Mouse (Mus musculus) lung, postnatal 10 days (tissue): ENCODE data around the gene Prr3.
"Not testable (repeated sequence)": the region's sequence is repeated elsewhere in the genome, so short reads cannot be mapped to it uniquely, and the experiment has no call there.

ENCODE experiments used
- DNase-seq: peaks from one replicate; pipeline ENCODE4 v3.0.0; 2021

Prr3 gene

DNA sequence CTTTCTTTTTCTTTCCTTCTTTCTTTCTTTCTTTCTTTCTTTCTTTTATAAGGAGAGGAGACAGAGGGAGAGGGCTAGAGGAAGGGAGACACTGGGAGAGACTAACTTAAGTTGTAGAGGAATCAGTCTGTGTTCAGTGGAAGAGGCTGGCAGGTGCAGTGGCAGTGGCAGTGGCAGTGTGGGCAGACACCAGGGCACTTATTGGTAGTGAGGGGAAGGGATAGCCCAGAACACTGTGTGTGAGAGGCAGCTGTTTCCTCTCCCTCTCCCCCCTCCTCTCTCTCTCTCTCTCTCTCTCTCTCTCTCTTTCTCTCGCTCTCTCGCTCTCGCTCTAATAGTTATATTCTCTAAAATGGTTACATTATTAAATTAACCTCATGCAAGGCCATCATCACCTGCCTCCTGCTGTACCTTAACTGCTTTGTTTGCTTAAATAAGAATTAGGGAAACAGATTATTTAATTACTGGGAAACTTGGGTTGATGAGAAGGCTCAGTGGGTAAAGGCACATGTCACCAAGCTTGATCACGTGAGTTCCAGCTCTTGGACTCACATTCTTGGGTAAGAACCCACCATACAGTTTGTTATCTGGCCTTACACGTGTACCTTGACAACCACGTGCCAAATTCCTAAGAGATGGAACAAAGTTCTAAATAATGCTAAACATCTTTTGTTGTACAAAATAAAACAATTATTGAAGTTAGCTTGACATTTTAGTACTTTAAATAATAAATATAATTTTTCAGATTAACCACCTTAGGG is 18.7 kb upstream of the Prr3 start:
- DNase-seq, result no peak

DNA sequence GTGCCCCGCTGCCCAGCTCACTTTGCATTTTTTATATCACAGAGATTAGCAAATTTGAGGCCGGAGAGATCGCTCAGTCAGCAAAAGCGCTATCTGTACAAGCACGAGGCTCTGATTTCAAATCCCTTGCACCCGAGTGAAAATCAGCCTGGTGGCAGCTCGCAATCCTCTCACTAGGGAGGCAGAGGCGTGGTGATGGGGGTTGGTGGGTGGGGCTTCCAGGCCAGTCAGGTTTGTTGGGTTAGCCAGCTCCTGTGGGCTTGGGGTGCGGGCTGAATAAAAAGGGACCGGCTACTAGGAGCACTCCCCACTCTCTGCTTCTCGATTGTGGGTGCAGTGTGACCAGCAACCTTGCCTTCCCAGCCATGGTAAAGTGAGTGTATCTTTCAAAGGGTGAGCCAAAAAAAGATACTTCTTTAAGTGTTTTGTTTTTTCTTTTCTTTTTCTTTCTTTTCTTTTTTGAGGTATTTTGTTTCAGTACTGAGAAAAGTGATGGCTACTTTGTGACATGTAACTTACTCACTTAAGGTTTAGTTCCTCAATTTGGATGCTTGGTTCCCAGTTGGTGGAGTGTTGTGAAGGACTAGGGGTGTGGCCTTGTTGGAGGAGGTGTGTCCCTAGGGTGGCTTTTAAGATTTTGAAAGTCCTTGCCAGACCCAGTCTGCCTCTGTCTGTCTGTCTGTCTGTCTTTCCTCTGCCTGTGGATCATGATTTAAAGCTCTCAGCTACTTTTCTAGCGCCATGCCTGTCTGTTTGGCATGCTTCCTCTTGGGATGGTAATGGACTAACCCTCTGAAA is 17.9 kb upstream of the Prr3 start:
- peak; percentile 40 for DNase-seq

DNA sequence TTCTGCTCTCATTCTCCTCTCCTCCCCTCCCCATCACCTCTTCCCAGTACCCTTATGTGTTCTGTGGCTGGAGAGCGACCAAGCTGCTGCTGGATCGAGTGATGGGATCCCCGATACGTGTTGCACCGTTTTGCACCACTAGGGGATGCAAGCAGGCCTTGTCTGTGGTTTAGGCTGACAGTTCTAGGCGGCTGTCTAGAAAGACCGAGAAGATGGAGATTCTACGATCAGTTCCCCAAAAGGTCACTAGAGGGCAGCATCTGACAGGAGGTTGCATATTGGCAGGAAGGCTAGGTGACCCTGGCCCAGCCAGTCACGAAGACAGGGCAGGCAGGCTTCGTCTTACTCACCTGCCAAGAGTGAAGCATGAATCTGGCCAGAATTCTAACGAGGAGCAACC is 16.9 kb upstream of the Prr3 start:
- peak; percentile 98 for DNase-seq

DNA sequence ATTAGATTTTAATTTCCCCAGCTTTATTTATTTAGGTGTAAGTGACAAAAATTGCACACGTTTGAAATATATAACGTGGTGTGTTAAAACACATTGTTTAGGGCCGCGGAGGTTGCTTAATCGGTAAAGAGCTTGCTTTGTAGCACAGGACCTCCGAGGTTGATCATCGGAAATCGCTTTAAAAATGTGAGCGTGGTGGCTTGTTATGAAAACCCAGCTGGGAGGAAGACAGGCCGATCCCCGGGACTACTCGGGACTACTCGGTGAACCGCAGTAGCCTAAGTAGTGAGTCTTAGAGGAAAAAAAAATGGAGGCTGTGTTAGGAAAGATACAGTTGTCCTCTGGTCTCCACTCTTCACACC is 14.8 kb upstream of the Prr3 start:
- DNase-seq, result no peak

DNA sequence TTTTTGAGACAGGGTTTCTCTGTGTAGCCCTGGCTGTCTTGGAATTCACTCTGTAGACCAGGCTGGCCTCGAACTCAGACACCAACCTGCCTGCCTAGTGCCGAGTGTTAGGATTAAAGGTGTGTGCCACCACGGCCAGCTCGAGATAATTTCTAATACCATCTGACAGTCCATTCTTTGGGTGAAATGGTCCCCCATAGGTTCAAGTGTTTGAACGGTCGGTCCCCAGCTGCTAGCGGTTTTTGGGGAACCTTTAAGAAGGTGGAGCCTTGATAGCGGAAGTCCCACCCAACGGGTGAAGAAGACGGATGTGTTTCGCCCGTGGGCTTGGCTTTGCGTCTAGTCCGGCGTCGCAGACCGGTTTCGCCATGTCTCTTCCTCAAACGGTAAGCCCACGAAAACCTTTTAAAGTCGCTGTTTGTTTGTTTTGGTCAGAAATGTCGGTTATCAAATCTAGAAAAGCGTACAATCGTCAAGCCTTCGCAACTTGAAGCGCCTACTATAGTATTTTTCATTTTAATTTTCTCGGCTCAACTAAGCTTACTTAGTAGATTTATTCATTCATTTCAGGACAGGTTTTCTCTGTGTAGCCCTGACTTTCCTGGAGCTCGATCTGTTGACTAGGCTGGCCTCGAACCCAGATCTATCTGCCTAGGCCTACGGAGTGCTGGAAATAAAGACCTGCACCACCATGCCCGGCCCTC is 14.3 kb upstream of the Prr3 start:
- DNase-seq, result peak; percentile 89

DNA sequence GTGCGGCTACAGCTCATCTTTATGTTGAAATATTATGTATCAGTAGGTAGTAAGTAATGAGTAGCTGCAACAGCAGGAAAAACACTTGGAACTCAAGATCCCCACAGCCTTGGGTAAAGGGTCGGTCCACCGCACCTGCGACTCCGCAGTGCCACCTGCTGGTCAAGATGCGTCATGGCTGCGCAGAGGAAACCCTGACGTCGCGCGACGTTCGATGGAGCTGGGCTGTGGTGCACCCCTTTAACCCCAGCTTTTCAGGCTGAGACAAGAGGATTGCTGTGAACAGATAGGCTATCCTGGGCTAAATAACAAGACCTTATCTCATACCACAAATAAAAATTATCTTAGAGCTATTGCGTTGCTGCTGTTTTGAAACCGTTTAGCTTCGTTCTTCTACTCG is 13.6 kb upstream of the Prr3 start:
- peak; percentile 86 for DNase-seq

DNA sequence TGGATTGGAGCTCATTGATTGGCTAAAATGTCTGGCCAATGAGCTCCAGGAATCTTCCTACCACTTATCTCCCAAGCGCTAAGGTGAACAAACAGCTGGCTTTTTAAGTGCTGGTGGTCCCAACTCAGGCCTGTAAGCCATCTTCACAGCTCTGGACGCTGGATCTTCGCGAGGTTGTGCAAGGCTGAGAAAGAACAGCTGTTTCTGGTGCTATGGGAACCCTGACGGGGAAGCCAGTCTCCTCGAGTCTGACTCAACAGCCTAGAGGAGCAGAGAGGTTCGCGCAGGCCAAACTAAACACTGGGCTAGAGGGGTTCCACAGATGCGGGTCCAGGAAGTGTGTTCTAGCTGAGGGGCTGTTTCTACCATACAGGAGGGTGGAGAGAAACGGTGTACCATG is 11.7 kb upstream of the Prr3 start:
- DNase-seq, result peak; percentile 55

DNA sequence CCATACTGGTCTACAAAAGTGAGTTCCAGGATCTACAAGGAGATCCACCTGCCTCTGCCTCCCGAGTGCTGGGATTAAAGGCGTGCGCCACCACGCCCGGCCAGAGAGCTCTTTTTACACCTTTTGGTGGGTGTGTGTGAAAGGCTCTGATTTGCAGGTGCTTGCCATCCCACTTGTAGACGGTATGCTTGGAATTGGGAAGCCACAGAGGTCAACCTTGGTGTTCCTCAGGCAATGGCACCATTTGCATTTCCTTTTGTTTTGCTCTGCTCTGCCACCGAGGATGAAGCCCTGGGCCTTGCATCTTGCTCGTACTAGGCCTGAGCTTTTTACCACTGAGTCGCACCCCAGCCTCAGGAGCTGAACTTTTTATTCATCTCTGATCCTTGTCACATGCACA is 1.7 kb upstream of the Prr3 start:
- no peak for DNase-seq

DNA sequence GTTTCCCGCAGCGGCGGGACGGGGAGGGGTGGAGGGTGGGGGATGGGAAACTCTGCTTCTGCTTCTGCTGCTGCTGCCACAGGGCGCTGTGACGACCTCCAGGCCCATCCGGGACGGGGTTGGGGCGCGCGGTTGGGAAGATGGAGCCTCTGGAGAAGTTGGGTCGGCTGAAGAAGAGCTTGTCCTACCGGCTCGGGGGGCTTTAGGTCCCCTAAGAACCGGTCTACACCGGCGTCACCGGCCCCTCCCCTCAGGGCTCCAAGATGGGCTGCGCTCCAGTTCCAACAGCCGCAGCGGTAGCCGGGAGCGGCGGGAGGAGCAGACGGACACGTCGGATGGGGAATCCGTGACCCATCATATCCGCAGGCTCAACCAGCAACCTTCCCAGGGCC is 323 bp upstream of the Prr3 start:
- DNase-seq, result peak; percentile 69

DNA sequence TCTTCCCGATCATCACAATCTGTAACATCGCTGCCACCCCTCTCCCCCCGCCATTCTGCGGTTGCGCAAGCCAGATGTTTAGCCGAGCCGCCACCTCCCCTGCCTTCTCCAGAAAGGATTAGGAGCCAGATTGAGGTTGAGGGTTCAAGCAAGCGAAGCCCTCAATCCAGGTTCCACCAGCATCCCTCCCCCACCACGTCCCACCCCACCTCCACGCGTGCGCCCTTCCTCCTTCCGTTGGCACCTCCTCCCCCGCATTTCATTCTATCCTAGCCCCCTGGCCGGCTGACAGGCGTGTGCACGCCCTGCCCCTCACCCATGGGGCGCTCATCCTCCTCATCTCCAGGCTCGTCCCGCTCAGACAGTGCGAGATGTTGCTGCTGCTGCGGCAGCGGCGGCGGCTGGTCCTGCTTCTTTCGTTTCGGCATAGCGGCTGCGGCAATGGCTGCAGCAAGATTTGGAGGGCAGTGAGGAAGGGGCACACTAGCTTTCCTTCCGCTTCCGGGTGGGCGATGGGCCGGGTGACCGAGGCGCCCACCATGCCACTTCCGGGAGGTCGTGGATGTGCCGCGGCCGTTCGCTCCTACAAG is 1.1 kb downstream of the Prr3 start:
- DNase-seq, result peak; percentile 90

DNA sequence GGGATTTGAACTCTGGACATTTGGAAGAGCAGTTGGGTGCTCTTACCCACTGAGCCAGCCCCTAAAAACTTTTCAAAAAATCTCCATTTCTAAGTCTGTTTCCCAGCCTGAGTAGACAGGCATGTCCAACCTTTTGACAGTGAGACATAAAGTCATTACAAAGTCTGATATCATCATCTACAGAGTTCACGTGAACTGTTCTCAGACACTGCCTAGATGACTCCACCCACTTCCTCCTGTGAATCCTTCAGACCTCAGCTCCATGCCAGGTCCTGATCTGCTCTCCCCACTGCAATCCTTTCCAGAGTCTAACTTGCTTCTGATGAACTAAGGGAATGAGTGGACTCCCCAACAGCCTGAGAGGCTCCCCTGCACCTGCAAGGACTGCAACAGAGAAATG is 7.9 kb downstream of the Prr3 start:
- no peak for DNase-seq

DNA sequence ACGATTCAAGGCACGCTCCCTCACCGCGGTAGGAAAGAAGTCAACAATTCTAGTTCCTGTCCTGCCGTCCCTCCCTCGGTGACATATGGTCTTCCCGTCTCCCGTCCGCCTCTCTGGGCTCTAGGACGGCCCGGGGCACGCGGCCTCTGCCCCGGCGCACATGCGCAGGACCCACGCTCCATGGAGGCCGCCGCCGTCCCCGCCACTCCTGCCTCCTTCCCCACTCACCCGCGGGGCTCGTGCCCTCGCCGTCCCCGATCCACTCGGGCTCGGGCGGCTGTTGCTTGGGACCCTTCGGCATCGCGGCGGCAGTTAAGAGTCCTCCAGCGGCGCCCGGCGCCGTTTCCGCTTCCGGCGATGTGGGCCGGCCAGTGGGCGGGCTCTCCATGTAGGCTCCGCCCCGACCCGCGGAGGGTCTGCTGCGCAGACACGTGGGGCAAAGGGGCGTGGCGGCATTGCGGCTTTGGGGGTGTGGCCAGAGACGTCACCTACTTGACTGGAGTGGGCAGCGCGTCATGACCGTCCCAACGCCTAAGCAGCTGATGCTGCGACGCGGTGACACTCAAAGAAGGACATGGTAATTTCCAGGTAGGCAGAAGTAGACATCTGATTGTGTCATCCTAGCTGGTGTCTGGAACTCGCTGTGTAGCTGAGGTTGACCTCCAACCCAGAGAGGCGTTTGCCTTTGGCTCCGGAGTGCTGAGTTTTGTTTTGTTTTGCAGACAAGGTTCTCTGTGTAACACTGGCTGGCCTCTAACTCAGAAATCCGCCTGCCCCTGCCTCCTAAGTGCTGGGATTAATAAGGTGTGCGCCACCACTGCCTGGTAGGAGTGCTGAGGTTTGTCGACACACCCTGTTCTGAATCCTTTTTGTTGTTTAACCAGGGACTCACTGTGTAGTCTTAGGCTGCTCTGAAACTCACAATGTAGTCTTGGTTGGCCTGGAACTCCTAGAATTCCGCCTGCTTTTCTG is 10.3 kb downstream of the Prr3 start, which contains the start of gene Abcf1:
Gene Abcf1, minus strand, starts transcription at position 344 of the 972 bp plus-strand sequence.
- DNase-seq, result peak; percentile 99

DNA sequence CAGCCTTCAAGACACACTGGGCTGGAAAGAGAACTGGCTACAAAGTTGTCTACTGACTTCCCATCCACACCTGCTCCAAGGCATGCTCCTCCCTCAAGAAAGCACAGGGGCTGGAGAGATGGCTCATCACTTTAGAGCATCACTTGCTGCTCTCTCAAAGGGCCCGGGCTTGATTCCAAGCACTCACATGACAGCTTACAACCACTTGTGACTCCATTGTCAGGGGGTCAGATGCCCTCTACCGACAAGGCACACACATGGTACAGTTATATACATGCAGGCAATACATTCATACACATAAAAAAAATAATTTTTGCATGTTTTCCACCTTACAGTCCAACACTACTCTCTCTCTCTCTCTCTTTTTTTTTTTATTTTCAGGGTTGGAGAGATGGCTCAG is 12.4 kb downstream of the Prr3 start:
- no peak for DNase-seq

DNA sequence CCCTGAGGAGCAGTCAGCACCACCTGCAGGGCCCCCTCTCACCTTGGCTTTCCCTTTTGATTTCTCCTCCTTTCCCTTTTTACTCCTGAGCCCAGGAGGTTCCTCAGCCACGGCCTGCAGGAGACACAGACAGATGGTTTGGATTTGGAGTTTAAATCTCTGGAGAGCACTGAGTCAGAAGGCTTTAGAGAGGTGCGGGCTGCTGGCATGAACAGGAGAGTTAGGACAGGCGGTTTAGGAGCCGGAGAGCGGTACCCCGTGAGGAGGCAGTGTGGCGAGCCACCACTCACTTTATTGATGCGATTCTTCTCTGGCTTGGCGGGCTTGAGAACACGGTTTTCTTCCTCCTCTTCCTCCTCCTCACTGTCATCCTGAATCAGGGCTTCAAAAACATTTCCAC is 16.8 kb downstream of the Prr3 start:
- DNase-seq, result no peak

DNA sequence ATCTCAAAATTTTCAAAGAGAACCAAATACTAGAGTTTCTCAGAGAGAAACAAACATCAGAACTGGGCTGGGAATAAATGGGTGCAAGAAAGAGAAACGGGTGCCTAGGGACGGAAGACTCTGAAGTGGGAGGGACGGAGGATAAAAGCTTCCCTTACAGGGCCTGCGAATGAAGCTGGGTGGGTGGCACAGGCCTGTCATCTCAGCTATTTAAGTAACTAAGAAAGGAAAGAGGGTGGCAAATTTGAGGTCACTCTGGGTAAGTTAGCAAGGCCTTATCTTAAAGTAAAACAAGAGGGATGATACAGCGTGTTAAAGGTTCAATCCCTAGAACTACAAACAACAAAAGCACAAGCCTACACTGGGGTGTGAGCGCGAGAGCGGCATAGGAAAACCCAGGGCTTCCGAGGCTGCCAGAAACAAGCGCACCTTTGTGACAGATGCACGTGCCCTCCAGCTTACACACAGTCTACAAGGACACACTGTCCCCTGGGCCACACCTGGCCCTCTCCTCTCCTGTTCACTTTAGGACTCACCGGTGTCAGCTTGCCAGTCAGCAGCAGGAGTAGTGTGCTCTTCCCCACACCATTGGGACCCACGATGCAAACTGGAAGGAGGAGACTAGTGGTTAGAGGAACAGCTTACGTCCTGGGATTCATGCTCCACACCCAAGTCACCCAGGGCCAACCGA is 21.4 kb downstream of the Prr3 start:
- no peak for DNase-seq

DNA sequence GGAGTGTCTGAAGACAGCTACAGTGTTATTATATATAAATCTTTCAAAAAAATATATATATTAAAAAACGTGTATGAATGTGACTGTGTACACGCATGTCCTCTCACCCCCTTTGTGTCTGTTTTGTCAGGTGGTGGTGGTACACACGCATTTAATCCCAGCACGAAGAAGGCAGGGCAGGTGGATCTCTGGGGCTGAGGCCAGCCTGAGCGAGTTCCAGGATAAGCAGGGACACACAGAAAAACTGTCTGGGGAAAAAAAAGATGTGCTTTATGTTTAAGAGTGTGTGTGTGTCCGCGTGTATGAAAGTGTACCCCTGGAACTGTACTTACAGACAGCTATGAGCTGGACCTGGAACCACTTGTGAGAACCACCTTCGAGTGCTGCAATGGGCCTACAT is 25.4 kb downstream of the Prr3 start:
- no peak for DNase-seq

DNA sequence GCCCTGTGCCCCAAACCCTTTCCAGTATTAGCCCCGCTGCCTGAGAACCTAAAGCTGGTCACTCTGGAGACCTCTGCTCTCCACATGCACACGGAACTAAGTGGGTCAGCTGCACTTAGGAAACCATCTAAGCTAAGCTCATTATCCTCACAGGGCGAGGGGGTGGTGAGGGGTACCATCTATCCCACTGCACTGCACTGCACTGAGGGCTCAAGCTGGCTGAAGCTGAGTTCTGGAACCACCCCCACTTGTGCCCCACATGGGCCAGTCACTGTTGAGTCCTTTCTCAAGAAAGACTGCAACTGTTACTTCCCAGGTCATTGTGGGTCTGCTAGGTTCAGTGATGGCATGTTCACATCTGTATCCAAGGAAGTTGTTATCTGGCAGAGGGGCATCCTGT is 27.5 kb downstream of the Prr3 start:
- not testable (repeated sequence) for DNase-seq

DNA sequence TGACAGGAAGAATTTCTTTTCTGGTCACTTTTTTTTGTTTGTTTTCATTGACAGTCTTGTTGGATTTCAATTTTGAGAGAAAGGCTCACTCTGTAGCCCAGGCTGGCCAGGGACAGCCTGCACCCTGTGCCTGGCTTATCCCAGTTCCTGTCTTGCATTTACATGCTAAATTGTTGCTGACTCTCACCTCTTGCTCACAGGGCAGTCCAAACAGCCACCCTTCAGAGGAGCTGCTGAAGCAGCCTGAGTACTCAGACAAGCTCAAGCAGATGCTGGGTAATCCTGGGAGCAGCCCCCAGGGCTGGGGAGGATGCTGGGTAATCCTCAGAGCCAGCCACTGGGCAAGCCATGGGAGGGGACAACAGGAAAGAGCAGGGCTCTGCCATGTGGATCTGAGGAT is 29.1 kb downstream of the Prr3 start:
- not testable (repeated sequence) for DNase-seq

DNA sequence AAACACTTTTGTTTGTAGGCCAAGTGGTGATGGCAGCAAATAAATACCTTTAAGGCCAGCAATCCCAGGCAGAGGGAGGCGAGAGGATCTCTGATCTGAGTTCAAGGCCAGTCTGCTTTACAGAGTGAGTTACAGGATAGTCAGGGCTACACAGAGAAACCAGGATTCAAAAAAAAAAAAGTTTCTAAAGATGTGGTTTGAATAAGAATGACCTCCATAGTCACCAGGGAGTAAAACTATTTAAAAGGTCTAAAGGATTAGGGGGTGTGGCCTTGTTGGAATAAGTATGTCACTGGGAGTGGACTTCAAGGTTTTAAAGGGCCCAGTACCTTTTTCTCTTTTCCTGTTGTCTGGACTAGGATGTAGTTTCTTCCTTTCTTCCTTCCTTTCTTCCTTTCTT is 40.1 kb downstream of the Prr3 start:
- DNase-seq, result no peak

DNA sequence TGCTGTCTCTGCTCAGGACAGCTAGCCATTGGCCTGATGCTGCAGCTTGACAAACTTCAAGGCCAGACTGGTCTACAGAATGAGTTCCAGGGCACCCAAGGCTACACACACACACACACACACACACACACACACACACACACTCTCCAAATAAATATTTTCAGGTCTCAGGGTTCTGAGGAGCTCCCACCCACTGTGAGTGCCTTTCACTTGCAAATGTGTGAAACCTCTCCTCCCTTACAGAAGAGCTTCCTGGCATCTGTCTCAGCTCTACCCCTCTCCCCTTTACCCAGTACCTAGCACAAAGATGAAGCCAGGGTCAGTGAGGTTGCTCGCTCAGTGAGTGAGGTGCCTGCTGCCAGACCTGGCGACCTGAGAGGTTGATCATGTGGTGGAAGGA is 40.9 kb downstream of the Prr3 start:
- no peak for DNase-seq

DNA sequence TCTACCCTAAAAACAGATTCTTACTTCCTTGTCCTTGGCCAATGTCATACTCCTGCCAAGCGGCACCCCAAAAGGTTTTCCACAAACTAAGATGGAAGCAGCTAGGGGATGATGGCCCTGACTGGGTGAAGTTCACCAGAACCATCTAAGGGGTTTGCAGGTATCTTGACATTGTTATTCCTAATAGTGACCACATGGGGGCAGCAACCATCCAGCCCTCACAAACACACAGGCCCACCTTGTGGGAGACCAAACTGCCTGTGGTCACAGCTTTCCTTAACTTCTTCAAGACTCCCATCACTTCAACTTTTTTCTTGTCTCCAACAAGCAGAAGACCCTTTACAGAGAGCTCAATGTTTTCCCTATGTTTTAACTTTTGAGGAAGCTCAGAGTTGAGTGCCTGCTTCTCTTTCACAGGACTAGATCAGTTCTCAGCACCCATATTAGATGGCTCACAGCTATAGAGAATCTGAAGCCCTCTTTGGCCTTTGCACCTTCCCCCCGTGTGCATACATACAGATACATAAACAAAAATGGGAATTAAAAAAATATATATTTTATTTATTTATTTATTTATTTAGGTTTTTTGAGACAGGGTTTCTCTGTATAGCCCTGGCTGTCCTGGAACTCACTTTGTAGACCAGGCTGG is 42.2 kb downstream of the Prr3 start:
- DNase-seq, result peak; percentile 55
